Mouse (Mus musculus) heart, postnatal 0 days (tissue): ENCODE data around the gene Nfix.

Experiments
- CTCF ChIP-seq: IDR thresholded peaks from 2 replicates; pipeline ENCODE4 v1.5.1; 2016; ENCODE audit warnings: antibody characterized with exemption, control low read depth, low read depth
- EP300 ChIP-seq: IDR thresholded peaks from 2 replicates; pipeline ENCODE4 v1.6.1; 2016; ENCODE audit warnings: antibody characterized with exemption, low read depth

- TF ChIP-seq CTCF (peak; percentile 58), EP300 (no peak)
Measured at GRCm38 (mm10) chr8:84725941-84726259, 74.2 kb downstream of the Nfix start.
